Mouse (Mus musculus) thymus, adult 2 months (tissue): ENCODE data around the gene Adam8.

Experiments
- CTCF ChIP-seq: fragments of 200-500 bp; IDR thresholded peaks from 2 replicates; pipeline ENCODE4 v1.5.1; 2012; ENCODE audit warnings: mild to moderate bottlenecking, control low read depth, low read length, moderate library complexity, borderline replicate concordance; ENCODE audit not compliant: control insufficient read depth, poor library complexity, insufficient read depth; ENCODE audit errors: extremely low read depth
- POLR2A ChIP-seq: fragments of 200-500 bp; IDR thresholded peaks from 2 replicates; pipeline ENCODE4 v1.6.1; 2012; ENCODE audit warnings: mild to moderate bottlenecking, low read length, control low read depth, moderate library complexity; ENCODE audit not compliant: control insufficient read depth, poor library complexity, insufficient read depth; ENCODE audit errors: extremely low read depth

DNA sequence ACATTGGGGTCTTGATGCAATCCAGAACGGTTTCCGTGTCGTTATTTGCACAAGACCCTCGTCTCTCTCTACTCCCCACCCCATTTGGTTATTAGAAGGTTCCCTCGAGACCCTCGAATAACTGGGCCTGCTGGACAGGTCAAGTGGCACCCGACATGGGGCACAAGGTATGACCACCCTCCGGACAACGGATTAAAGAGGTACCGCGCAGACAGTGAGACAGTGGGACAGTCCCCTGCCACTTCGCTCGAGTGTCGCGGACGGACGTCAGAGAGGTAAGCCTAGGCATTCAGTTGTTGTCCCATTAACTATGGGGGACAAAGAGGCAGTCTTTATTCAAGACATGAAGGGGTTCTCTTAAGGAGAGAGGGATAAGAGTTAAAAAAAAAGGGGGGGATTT is 19.0 kb upstream of the Adam8 start:
- TF ChIP-seq CTCF (no peak), POLR2A (no peak)
